16 mouse cellular contexts compared by ENCODE assay signal in genomic region chr14:75279716-75280115, GRCm38 (mm10). TPM values are rescaled to one million over a fixed set of nuclear protein-coding genes. Genes with fewer than 3 reads are reported as not detected.
"Had no signal": no experiment of that assay in that cellular context is flagged by ENCODE, and none has a peak within 500 bp of the region (broad histone marks: within the 10 kb centered on the region; RNA-seq: fewer than 3 reads in every experiment).

No protein-coding gene starts in this region.

- H3K9me3 ChIP-seq: kidney, embryonic 15.5 days; limb, embryonic 10.5 days; liver, embryonic 15.5 days; midbrain, embryonic 13.5 days had no signal

- H3K27ac ChIP-seq: kidney, embryonic 15.5 days; limb, embryonic 10.5 days; liver, embryonic 15.5 days; midbrain, embryonic 13.5 days; stomach, postnatal 0 days had no signal

- ATAC-seq: lung, postnatal 0 days; midbrain, embryonic 13.5 days had no signal

- H3K4me2 ChIP-seq: kidney, embryonic 15.5 days; liver, embryonic 11.5 days; liver, embryonic 15.5 days; midbrain, embryonic 13.5 days had no signal

- H3K27me3 ChIP-seq: midbrain, embryonic 13.5 days had no signal

- H3K9ac ChIP-seq: kidney, embryonic 15.5 days; liver, embryonic 15.5 days; midbrain, embryonic 13.5 days had no signal

- H3K4me3 ChIP-seq: kidney, embryonic 15.5 days; limb, embryonic 10.5 days; liver, embryonic 15.5 days; midbrain, embryonic 13.5 days had no signal

- DNase-seq: kidney, adult 2 months; kidney, postnatal 25 days; lung, adult 2 months; lung, postnatal 36 days; thymus, postnatal 4 days had no signal

- H3K36me3 ChIP-seq: kidney, embryonic 15.5 days; limb, embryonic 10.5 days; liver, embryonic 15.5 days; midbrain, embryonic 13.5 days had no signal

RNA-seq across cellular contexts. Expression of gene Cpb2, which starts 37.6 kb away (rescaled TPM):
- total RNA-seq: layer of hippocampus, postnatal 25 days; megakaryocyte progenitor cell, adult 5-6 weeks; midbrain, postnatal 0 days had no signal
- polyA plus RNA-seq: limb, embryonic 10.5 days; limb, embryonic 14.5 days; lung, postnatal 0 days; midbrain, postnatal 0 days had no signal
